Mouse (Mus musculus): Measurements from ENCODE around the gene Sept7. TPM values are rescaled to one million over a fixed set of nuclear protein-coding genes. Genes with fewer than 3 reads are reported as not detected.
A peak's percentile ranks its signal among the peaks of the same experiment; 100 is the strongest.
"Not testable (repeated sequence)": the region's sequence is repeated elsewhere in the genome, so short reads cannot be mapped to it uniquely, and the experiment has no call there.

Gene Sept7
- polyA plus RNA-seq, 1 experiment from 2014 or later, result 214 TPM

- WGBS, result 93% methylated on average over 5 of the region's 5 CpGs
- not testable (repeated sequence) for H3K4me3 ChIP-seq; H3K27me3 ChIP-seq (ENCODE audit: poor library complexity, severe bottlenecking); H3K36me3 ChIP-seq (replicated peaks); H3K9me3 ChIP-seq; H3K4me1 ChIP-seq; H3K27ac ChIP-seq; DNase-seq (ENCODE audit: extremely low spot score, low spot score)
Observed at GRCm38 (mm10) chr9:25241783-25242182, 10.5 kb upstream of the Sept7 start.

- DNase-seq (ENCODE audit: extremely low spot score, low spot score), result no peak
- Histone ChIP-seq H3K27ac (no peak overlapping the region), H3K4me3 (no peak overlapping the region), H3K27me3 (ENCODE audit: poor library complexity, severe bottlenecking) (no peaks in the 10 kb centered on the region), H3K36me3 (replicated peaks) (no peaks in the 10 kb centered on the region), H3K9me3 (no peaks in the 10 kb centered on the region), H3K4me1 (no peaks in the 10 kb centered on the region)
- WGBS, result 93% methylated on average over 3 of the region's 3 CpGs
Observed at GRCm38 (mm10) chr9:25242266-25242665, 10.0 kb upstream of the Sept7 start.

GRCm38 (mm10) chr9:25243926-25244657 is 8.1 kb upstream of the Sept7 start:
- WGBS, result 72% methylated on average over 4 of the region's 4 CpGs
- Histone ChIP-seq H3K27me3 (ENCODE audit: poor library complexity, severe bottlenecking) (no peaks in the 10 kb centered on the region), H3K36me3 (replicated peaks) (no peaks in the 10 kb centered on the region), H3K27ac (no peak overlapping the region), H3K4me1 (no peaks in the 10 kb centered on the region), H3K4me3 (no peak overlapping the region), H3K9me3 (no peaks in the 10 kb centered on the region)
- DNase-seq (ENCODE audit: extremely low spot score, low spot score), result no peak

- Histone ChIP-seq H3K27ac (no peak overlapping the region), H3K9me3 (no peaks in the 10 kb centered on the region), H3K4me1 (no peaks in the 10 kb centered on the region), H3K36me3 (replicated peaks) (no peaks in the 10 kb centered on the region), H3K27me3 (ENCODE audit: poor library complexity, severe bottlenecking) (no peaks in the 10 kb centered on the region), H3K4me3 (no peak overlapping the region)
- WGBS, result 83% methylated on average over 4 of the region's 4 CpGs
- no peak for DNase-seq (ENCODE audit: extremely low spot score, low spot score)
Observed at GRCm38 (mm10) chr9:25245125-25245524, 7.1 kb upstream of the Sept7 start.

- H3K4me1 ChIP-seq, result peaks cover 10% of the 10 kb centered on the region
- H3K27me3 ChIP-seq (ENCODE audit: poor library complexity, severe bottlenecking), result no peaks in the 10 kb centered on the region
- H3K4me3 ChIP-seq, result no peak overlapping the region
- 95% methylated on average over 3 of the region's 3 CpGs for WGBS
- no peaks in the 10 kb centered on the region for H3K9me3 ChIP-seq
- H3K36me3 ChIP-seq (replicated peaks), result no peaks in the 10 kb centered on the region
- no peak overlapping the region for H3K27ac ChIP-seq
- DNase-seq (ENCODE audit: extremely low spot score, low spot score), result no peak
Observed at GRCm38 (mm10) chr9:25246508-25246907, 5.7 kb upstream of the Sept7 start.

GRCm38 (mm10) chr9:25251174-25251573 is 1.1 kb upstream of the Sept7 start:
- 20% methylated on average over 6 of the region's 6 CpGs for WGBS
- Histone ChIP-seq H3K27ac (peak overlapping the region; percentile 99), H3K27me3 (ENCODE audit: poor library complexity, severe bottlenecking) (no peaks in the 10 kb centered on the region), H3K4me1 (peaks cover 27% of the 10 kb centered on the region), H3K9me3 (no peaks in the 10 kb centered on the region), H3K4me3 (peak overlapping the region; percentile 99), H3K36me3 (replicated peaks) (no peaks in the 10 kb centered on the region)
- DNase-seq (ENCODE audit: extremely low spot score, low spot score), result no peak

GRCm38 (mm10) chr9:25251611-25252282 is 492 bp upstream of the Sept7 start:
- H3K27ac ChIP-seq, result peak overlapping the region; percentile 99
- under 1% methylated on average over 41 of the region's 41 CpGs for WGBS
- H3K4me3 ChIP-seq, result peak overlapping the region; percentile 99
- peak; percentile 92 for DNase-seq (ENCODE audit: extremely low spot score, low spot score)
- H3K36me3 ChIP-seq (replicated peaks), result no peaks in the 10 kb centered on the region
- H3K4me1 ChIP-seq, result peaks cover 27% of the 10 kb centered on the region
- H3K9me3 ChIP-seq, result no peaks in the 10 kb centered on the region
- no peaks in the 10 kb centered on the region for H3K27me3 ChIP-seq (ENCODE audit: poor library complexity, severe bottlenecking)

GRCm38 (mm10) chr9:25252759-25253477 is 679 bp downstream of the Sept7 start:
- Histone ChIP-seq H3K9me3 (no peaks in the 10 kb centered on the region), H3K27me3 (ENCODE audit: poor library complexity, severe bottlenecking) (no peaks in the 10 kb centered on the region), H3K4me1 (peaks cover 27% of the 10 kb centered on the region), H3K36me3 (replicated peaks) (no peaks in the 10 kb centered on the region), H3K27ac (peak overlapping the region; percentile 99), H3K4me3 (peak overlapping the region; percentile 99)
- peak; percentile 63 for DNase-seq (ENCODE audit: extremely low spot score, low spot score)
- WGBS, result under 1% methylated on average over 45 of the region's 78 CpGs

GRCm38 (mm10) chr9:25253478-25253824 is 1.2 kb downstream of the Sept7 start:
- WGBS, result 17% methylated on average over 3 of the region's 3 CpGs
- Histone ChIP-seq H3K9me3 (no peaks in the 10 kb centered on the region), H3K27ac (peak overlapping the region; percentile 99), H3K36me3 (replicated peaks) (no peaks in the 10 kb centered on the region), H3K4me3 (peak overlapping the region; percentile 99), H3K27me3 (ENCODE audit: poor library complexity, severe bottlenecking) (no peaks in the 10 kb centered on the region), H3K4me1 (peaks cover 27% of the 10 kb centered on the region)
- DNase-seq (ENCODE audit: extremely low spot score, low spot score), result no peak

GRCm38 (mm10) chr9:25260411-25260810 is 8.2 kb downstream of the Sept7 start:
- Histone ChIP-seq H3K9me3 (no peaks in the 10 kb centered on the region; the same call in 1 of the 2 replicates), H3K27ac (no peak overlapping the region), H3K27me3 (ENCODE audit: poor library complexity, severe bottlenecking) (no peaks in the 10 kb centered on the region), H3K4me1 (no peaks in the 10 kb centered on the region; the same call in 1 of the 2 replicates), H3K36me3 (replicated peaks) (peaks cover 14% of the 10 kb centered on the region), H3K4me3 (no peak overlapping the region)
- no peak for DNase-seq (ENCODE audit: extremely low spot score, low spot score)
- 90% methylated on average over 3 of the region's 3 CpGs for whole genome bisulfite sequencing

GRCm38 (mm10) chr9:25260979-25261378 is 8.7 kb downstream of the Sept7 start:
- Histone ChIP-seq H3K4me3 (no peak overlapping the region), H3K27me3 (ENCODE audit: poor library complexity, severe bottlenecking) (no peaks in the 10 kb centered on the region), H3K4me1 (no peaks in the 10 kb centered on the region), H3K36me3 (replicated peaks) (peaks cover 18% of the 10 kb centered on the region), H3K27ac (no peak overlapping the region), H3K9me3 (no peaks in the 10 kb centered on the region; the same call in 1 of the 2 replicates)
- no peak for DNase-seq (ENCODE audit: extremely low spot score, low spot score)

- no peak overlapping the region for H3K27ac ChIP-seq
- WGBS, result 96% methylated on average over 1 of the region's 1 CpGs
- H3K36me3 ChIP-seq (replicated peaks), result peaks cover 29% of the 10 kb centered on the region
- H3K9me3 ChIP-seq, result no peaks in the 10 kb centered on the region; the same call in 1 of the 2 replicates
- H3K4me3 ChIP-seq, result no peak overlapping the region
- no peaks in the 10 kb centered on the region for H3K4me1 ChIP-seq
- H3K27me3 ChIP-seq (ENCODE audit: poor library complexity, severe bottlenecking), result no peaks in the 10 kb centered on the region
- DNase-seq (ENCODE audit: extremely low spot score, low spot score), result no peak
Observed at GRCm38 (mm10) chr9:25262087-25262486, 9.8 kb downstream of the Sept7 start.

GRCm38 (mm10) chr9:25265795-25266194 is 13.6 kb downstream of the Sept7 start:
- H3K9me3 ChIP-seq, result no peaks in the 10 kb centered on the region
- H3K27me3 ChIP-seq (ENCODE audit: poor library complexity, severe bottlenecking), result no peaks in the 10 kb centered on the region
- H3K27ac ChIP-seq, result no peak overlapping the region
- H3K4me1 ChIP-seq, result no peaks in the 10 kb centered on the region
- 95% methylated on average over 4 of the region's 4 CpGs for WGBS
- H3K4me3 ChIP-seq, result no peak overlapping the region
- DNase-seq (ENCODE audit: extremely low spot score, low spot score), result no peak
- H3K36me3 ChIP-seq (replicated peaks), result peaks cover 44% of the 10 kb centered on the region

Measured in forebrain, embryonic 10.5 days (tissue).